ENCODE assay signal across 8 mouse cellular contexts in genomic region chr1:43826628-43827001, GRCm38 (mm10). TPM values are rescaled to one million over a fixed set of nuclear protein-coding genes. Genes with fewer than 3 reads are reported as not detected.
DNase-seq lines count a peak whose midpoint lies in the region; ATAC-seq and TF ChIP-seq lines count a peak whose summit lies in the region.

No protein-coding gene starts in this region.

- H3K9ac ChIP-seq in embryonic facial prominence, embryonic 11.5 days (replicated peaks; ENCODE audit: low read length) = peak overlapping the region; percentile 95
- H3K9ac ChIP-seq in limb, embryonic 11.5 days (ENCODE audit: low read length) = peak overlapping the region; percentile 83
- peak overlapping the region; percentile 91 for H3K9ac ChIP-seq in neural tube, embryonic 13.5 days

- H3K27me3 ChIP-seq in embryonic facial prominence, embryonic 11.5 days (ENCODE audit: control insufficient read depth, insufficient read depth, low read length) = no peaks in the 10 kb centered on the region
- H3K27me3 ChIP-seq in limb, embryonic 11.5 days (ENCODE audit: control insufficient read depth, insufficient read depth, low read length) = no peaks in the 10 kb centered on the region
- no peaks in the 10 kb centered on the region for H3K27me3 ChIP-seq in neural tube, embryonic 13.5 days

- no peaks in the 10 kb centered on the region for H3K36me3 ChIP-seq in embryonic facial prominence, embryonic 11.5 days (replicated peaks; ENCODE audit: control insufficient read depth, insufficient read depth, low read depth, low read length)
- no peaks in the 10 kb centered on the region for H3K36me3 ChIP-seq in limb, embryonic 11.5 days (ENCODE audit: control insufficient read depth, insufficient read depth, low read length)
- no peaks in the 10 kb centered on the region for H3K36me3 ChIP-seq in neural tube, embryonic 13.5 days

- peak overlapping the region; percentile 81 for H3K4me3 ChIP-seq in lung, adult 2 months (replicated peaks; ENCODE audit: extremely low read depth, low read depth, low read length)
- H3K4me3 ChIP-seq in embryonic facial prominence, embryonic 11.5 days (ENCODE audit: low read depth, low read length) = peak overlapping the region; percentile 92
- peak overlapping the region; percentile 80 for H3K4me3 ChIP-seq in limb, embryonic 11.5 days (ENCODE audit: low read depth, low read length)
- H3K4me3 ChIP-seq in neural tube, embryonic 13.5 days = peak overlapping the region; percentile 92

- no peak overlapping the region for H3K27ac ChIP-seq in embryonic facial prominence, embryonic 11.5 days (replicated peaks; ENCODE audit: low read depth, low read length)
- H3K27ac ChIP-seq in limb, embryonic 11.5 days (replicated peaks; ENCODE audit: low read depth, low read length) = no peak overlapping the region
- peak overlapping the region; percentile 94 for H3K27ac ChIP-seq in neural tube, embryonic 13.5 days (replicated peaks)

- peaks cover 3% of the 10 kb centered on the region for H3K4me1 ChIP-seq in lung, adult 2 months (ENCODE audit: control insufficient read depth, insufficient read depth, low read length)
- H3K4me1 ChIP-seq in embryonic facial prominence, embryonic 11.5 days (ENCODE audit: control insufficient read depth, insufficient read depth, low read length) = no peaks in the 10 kb centered on the region
- peaks cover 5% of the 10 kb centered on the region; the same call in 1 of the 2 replicates for H3K4me1 ChIP-seq in limb, embryonic 11.5 days (ENCODE audit: control insufficient read depth, insufficient read depth, low read length)
- peaks cover 39% of the 10 kb centered on the region for H3K4me1 ChIP-seq in neural tube, embryonic 13.5 days (replicated peaks)

- H3K4me2 ChIP-seq in embryonic facial prominence, embryonic 11.5 days (ENCODE audit: low read depth, low read length) = peak overlapping the region; percentile 93
- H3K4me2 ChIP-seq in limb, embryonic 11.5 days (ENCODE audit: low read depth, severe bottlenecking) = peak overlapping the region; percentile 77
- H3K4me2 ChIP-seq in neural tube, embryonic 13.5 days = peak overlapping the region; percentile 97

- ATAC-seq in embryonic facial prominence, embryonic 11.5 days (replicated peaks; ENCODE audit: insufficient number of reproducible peaks, low FRiP score, low TSS enrichment, low read depth) = no peak
- no peak for ATAC-seq in limb, embryonic 11.5 days (ENCODE audit: insufficient number of reproducible peaks, low FRiP score, low TSS enrichment, low read depth)
- ATAC-seq in neural tube, embryonic 13.5 days (ENCODE audit: low read depth) = no peak

- no peak for TF ChIP-seq CTCF in lung, adult 2 months (IDR thresholded peaks at IDR 0.05; ENCODE audit: insufficient read depth, low read length)

- no peaks in the 10 kb centered on the region for H3K9me3 ChIP-seq in embryonic facial prominence, embryonic 11.5 days (replicated peaks; ENCODE audit: control insufficient read depth, low read length)
- H3K9me3 ChIP-seq in limb, embryonic 11.5 days (ENCODE audit: control insufficient read depth, low read length) = no peaks in the 10 kb centered on the region
- H3K9me3 ChIP-seq in neural tube, embryonic 13.5 days = no peaks in the 10 kb centered on the region

- no peak for TF ChIP-seq POLR2A in lung, adult 2 months (IDR thresholded peaks at IDR 0.05; ENCODE audit: borderline replicate concordance, extremely low read depth, low read depth, low read length)

- peak; percentile 8 for DNase-seq in lung, adult 2 months
- no peak for DNase-seq in lung, postnatal 25 days (ENCODE audit: low spot score)
- DNase-seq in embryonic facial prominence, embryonic 11.5 days (ENCODE audit: low spot score) = peak; percentile 14
- no peak for DNase-seq in limb, embryonic 11.5 days (ENCODE audit: low spot score)
- no peak for DNase-seq in adrenal gland, postnatal 36 days
- DNase-seq in gastrocnemius, postnatal 10 days = no peak
- DNase-seq in left cerebral cortex, adult 9 months (ENCODE audit: low spot score in 2 of 2) = no peak

- 2% methylated on average over 3 of the region's 3 CpGs for WGBS in lung, adult 2 months
- 0% methylated on average over 3 of the region's 3 CpGs for WGBS in embryonic facial prominence, embryonic 11.5 days
- WGBS in limb, embryonic 11.5 days = 0% methylated on average over 3 of the region's 3 CpGs
- 0% methylated on average over 3 of the region's 3 CpGs for WGBS in neural tube, embryonic 13.5 days

RNA-seq across cellular contexts. Expression of gene Uxs1, which starts 1.0 kb away (rescaled TPM):
- polyA plus RNA-seq in lung, adult 2 months (2012; rRNA removed) = 11.4 and 11.5 TPM in 2 replicates
- polyA plus RNA-seq in embryonic facial prominence, embryonic 11.5 days (2014; fragmentation: Nextera tagmentation; extraction: Ambion mirVana) = 24.8 and 25.6 TPM in 2 replicates
- polyA plus RNA-seq in limb, embryonic 11.5 days (2014; fragmentation: Nextera tagmentation; extraction: Ambion mirVana) = 24.5 and 25.2 TPM in 2 replicates
- polyA plus RNA-seq in neural tube, embryonic 13.5 days (2015; fragmentation: Nextera tagmentation; extraction: Ambion mirVana) = 18.2 and 22.0 TPM in 2 replicates
- 10 to 100 TPM; 57.0 to 58.8 TPM for total RNA-seq in adrenal gland, postnatal 36 days (2021)
- total RNA-seq in gastrocnemius, postnatal 10 days (2021) = 10 to 100 TPM; 14.9 to 16.2 TPM

Comparison
In these comparisons a context has a peak if more than half of its experiments do, and no peak if none do; other contexts are left out.
1. DNase-seq: peak in lung, adult 2 months (single experiment) and embryonic facial prominence, embryonic 11.5 days (single experiment); none in lung, postnatal 25 days (single experiment), limb, embryonic 11.5 days (single experiment), adrenal gland, postnatal 36 days (0 of 2), gastrocnemius, postnatal 10 days (single experiment) and left cerebral cortex, adult 9 months (0 of 2).
2. Peak in every context shown above with its lines, with median percentiles within 50 percentile points of each other: H3K4me3 ChIP-seq, H3K4me2 ChIP-seq and H3K9ac ChIP-seq.